Mouse (Mus musculus) intestine, embryonic 15.5 days (tissue): ENCODE results near the gene Rabepk. TPM values are rescaled to one million over a fixed set of nuclear protein-coding genes. Genes with fewer than 3 reads are reported as not detected.
"Not testable (repeated sequence)": the region's sequence is repeated elsewhere in the genome, so short reads cannot be mapped to it uniquely, and the experiment has no call there.

Experiments
- ATAC-seq: fragments of 200-750 bp; cut with Nextera tagmentation; 2 replicates; pipeline ENCODE4 v1.8.0; 2017; ENCODE audit warnings: moderate TSS enrichment, moderate library complexity
- H3K27ac ChIP-seq: fragments of 300-500 bp; sonication (generic); 2 replicates; pipeline ENCODE4 v1.5.1; 2015; ENCODE audit warnings: mild to moderate bottlenecking, inconsistent platforms
- H3K27me3 ChIP-seq: fragments of 300-500 bp; sonication (generic); replicated peaks from 2 replicates; pipeline ENCODE4 v1.6.1; 2015; ENCODE audit warnings: inconsistent platforms
- H3K36me3 ChIP-seq: fragments of 300-500 bp; sonication (generic); 2 replicates; pipeline ENCODE4 v1.6.1; 2015; ENCODE audit warnings: inconsistent platforms
- H3K4me1 ChIP-seq: fragments of 300-500 bp; sonication (generic); replicated peaks from 2 replicates; pipeline ENCODE4 v1.6.1; 2015; ENCODE audit warnings: inconsistent platforms
- H3K4me2 ChIP-seq: fragments of 300-500 bp; sonication (generic); replicated peaks from 2 replicates; pipeline ENCODE4 v1.6.1; 2015; ENCODE audit warnings: mild to moderate bottlenecking, inconsistent platforms
- H3K4me3 ChIP-seq: fragments of 300-500 bp; sonication (generic); replicated peaks from 2 replicates; pipeline ENCODE4 v1.5.1; 2015; ENCODE audit warnings: inconsistent platforms
- H3K9ac ChIP-seq: fragments of 300-500 bp; sonication (generic); 2 replicates; pipeline ENCODE4 v1.6.1; 2015; ENCODE audit warnings: inconsistent platforms
- H3K9me3 ChIP-seq: fragments of 300-500 bp; sonication (generic); 2 replicates; pipeline ENCODE4 v1.6.1; 2016; ENCODE audit warnings: inconsistent platforms
- WGBS: fragments of 180-500 bp; shearing (Covaris S2); methylation state at CpG from one replicate; pipeline ENCODE4 v1.1.7; 2015; 5-methylcytosine and 5-hydroxymethylcytosine counted together
- polyA plus RNA-seq: library from polyadenylated mRNA; unstranded; fragments of >200 nt; fragmentation: Nextera tagmentation; extraction: Ambion mirVana; gene quantifications from 2 replicates; pipeline ENCODE4 v1.2.1, GENCODE M21; 2015

The Rabepk gene
- 40.7 and 45.7 TPM in 2 replicates for polyA plus RNA-seq

GRCm38 (mm10) chr2:34799357-34800256 is at the start of gene Rabepk:
TSS of gene Rabepk (minus strand) at chr2:34799912.
- ATAC-seq: peak; percentile 86
- Histone ChIP-seq H3K9ac (peak within 1 kb of the TSS; percentile 76), H3K27ac (peak within 1 kb of the TSS; percentile 42), H3K36me3 (0 out of 2 replicates have a peak, but pooled peaks cover 2% of the 10 kb centered on the region), H3K4me2 (peak within 1 kb of the TSS; percentile 76), H3K27me3 (no peaks in the 10 kb centered on the region), H3K4me3 (peak within 1 kb of the TSS; percentile 71), H3K9me3 (no peaks in the 10 kb centered on the region), H3K4me1 (peaks cover 11% of the 10 kb centered on the region)
- 2% methylated on average over 44 of the region's 44 CpGs for WGBS

DNA sequence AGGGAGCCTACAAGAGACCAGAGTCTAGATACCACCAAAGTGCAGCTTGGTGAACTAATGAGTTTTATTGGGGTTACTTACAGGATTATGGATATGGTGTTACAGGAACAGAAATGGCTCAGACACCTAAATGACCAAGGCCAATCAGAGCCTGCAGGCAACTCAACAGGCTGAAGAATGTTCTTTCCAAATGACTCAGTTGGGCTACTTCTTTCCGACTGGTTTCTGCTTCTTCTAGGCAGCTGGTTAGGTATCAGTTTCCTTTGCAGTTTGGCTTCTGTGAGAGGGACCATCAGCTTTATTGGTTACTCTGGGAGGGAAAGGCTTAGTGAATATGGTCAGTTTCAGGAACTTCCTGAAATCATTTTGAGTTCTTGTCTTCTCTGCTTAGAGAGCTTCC is 48.0 kb upstream of the Rabepk start:
- H3K27me3 ChIP-seq: no peaks in the 10 kb centered on the region
- no peak for ATAC-seq
- peaks cover 10% of the 10 kb centered on the region; the same call in 1 of the 2 replicates for H3K36me3 ChIP-seq
- H3K27ac ChIP-seq: no peak overlapping the region
- H3K9ac ChIP-seq: no peak overlapping the region
- WGBS: 100% methylated on average over 1 of the region's 1 CpGs
- H3K4me3 ChIP-seq: no peak overlapping the region
- H3K9me3 ChIP-seq: no peaks in the 10 kb centered on the region
- no peak overlapping the region for H3K4me2 ChIP-seq
- no peaks in the 10 kb centered on the region for H3K4me1 ChIP-seq

GRCm38 (mm10) chr2:34843211-34843939 is 43.7 kb upstream of the Rabepk start:
- Histone ChIP-seq H3K4me3 (no peak overlapping the region), H3K27me3 (no peaks in the 10 kb centered on the region), H3K9me3 (no peaks in the 10 kb centered on the region), H3K27ac (no peak overlapping the region), H3K4me2 (no peak overlapping the region), H3K9ac (no peak overlapping the region), H3K36me3 (no peaks in the 10 kb centered on the region), H3K4me1 (no peaks in the 10 kb centered on the region)
- WGBS: 80% methylated on average over 11 of the region's 11 CpGs
- no peak for ATAC-seq

GRCm38 (mm10) chr2:34841706-34842105 is 42.0 kb upstream of the Rabepk start:
- Histone ChIP-seq H3K9ac (no peak overlapping the region), H3K9me3 (no peaks in the 10 kb centered on the region), H3K4me2 (no peak overlapping the region), H3K27me3 (no peaks in the 10 kb centered on the region), H3K36me3 (no peaks in the 10 kb centered on the region), H3K4me1 (no peaks in the 10 kb centered on the region), H3K4me3 (no peak overlapping the region), H3K27ac (no peak overlapping the region)
- WGBS: 91% methylated on average over 8 of the region's 8 CpGs
- no peak for ATAC-seq

- not testable (repeated sequence) for H3K4me2 ChIP-seq, ATAC-seq, H3K9me3 ChIP-seq, H3K36me3 ChIP-seq, H3K27ac ChIP-seq, H3K27me3 ChIP-seq, H3K4me3 ChIP-seq, H3K9ac ChIP-seq, H3K4me1 ChIP-seq
- 83% methylated on average over 5 of the region's 5 CpGs for WGBS
Observed at GRCm38 (mm10) chr2:34840143-34840542, 40.4 kb upstream of the Rabepk start.

DNA sequence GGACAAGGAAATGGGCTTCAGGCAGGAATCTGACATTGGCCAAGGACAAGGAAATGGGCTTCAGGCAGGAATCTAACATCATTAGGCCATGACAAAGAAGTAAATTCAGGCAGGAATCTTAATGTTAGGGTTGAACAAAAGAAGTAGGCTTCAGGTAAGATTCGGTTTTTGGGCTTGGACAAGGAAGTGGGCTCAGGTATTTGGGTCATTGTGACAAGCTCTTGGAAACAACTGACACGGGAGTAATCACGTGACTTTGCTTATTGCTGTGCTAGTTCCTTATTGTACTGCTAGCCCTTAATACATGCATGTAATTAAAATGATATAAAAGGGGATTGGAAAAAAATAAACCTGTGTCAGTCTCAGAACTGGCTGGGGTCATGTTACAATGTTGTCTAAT is 36.0 kb upstream of the Rabepk start:
- ATAC-seq: no peak
- 74% methylated on average over 3 of the region's 3 CpGs for WGBS
- H3K4me3 ChIP-seq: no peak overlapping the region

GRCm38 (mm10) chr2:34833624-34834023 is 33.9 kb upstream of the Rabepk start:
- Histone ChIP-seq H3K9ac (no peak overlapping the region), H3K27me3 (no peaks in the 10 kb centered on the region), H3K27ac (no peak overlapping the region), H3K4me1 (no peaks in the 10 kb centered on the region), H3K4me3 (no peak overlapping the region), H3K4me2 (no peak overlapping the region), H3K9me3 (no peaks in the 10 kb centered on the region), H3K36me3 (no peaks in the 10 kb centered on the region)
- no peak for ATAC-seq
- 89% methylated on average over 17 of the region's 17 CpGs for WGBS

More for the DNA sequence above, 36.0 kb upstream of the Rabepk start:
- Histone ChIP-seq H3K27me3 (no peaks in the 10 kb centered on the region), H3K27ac (no peak overlapping the region), H3K4me2 (no peak overlapping the region), H3K9me3 (no peaks in the 10 kb centered on the region), H3K4me1 (no peaks in the 10 kb centered on the region), H3K9ac (no peak overlapping the region), H3K36me3 (no peaks in the 10 kb centered on the region)

- not testable (repeated sequence) for H3K4me1 ChIP-seq, H3K9me3 ChIP-seq, H3K27ac ChIP-seq, H3K27me3 ChIP-seq, H3K9ac ChIP-seq, ATAC-seq, H3K4me3 ChIP-seq, H3K36me3 ChIP-seq, H3K4me2 ChIP-seq
- 74% methylated on average over 11 of the region's 11 CpGs for WGBS
Observed at GRCm38 (mm10) chr2:34832766-34833457, 33.2 kb upstream of the Rabepk start, which contains the start of gene Gm34653. TSS of gene Gm34653 (plus strand) at chr2:34833007.

GRCm38 (mm10) chr2:34830066-34830465 is 30.4 kb upstream of the Rabepk start:
- H3K4me1 ChIP-seq, H3K4me2 ChIP-seq, H3K27ac ChIP-seq, H3K9me3 ChIP-seq, H3K36me3 ChIP-seq, H3K27me3 ChIP-seq, ATAC-seq, H3K9ac ChIP-seq, H3K4me3 ChIP-seq: not testable (repeated sequence)
- 94% methylated on average over 17 of the region's 17 CpGs for WGBS

DNA sequence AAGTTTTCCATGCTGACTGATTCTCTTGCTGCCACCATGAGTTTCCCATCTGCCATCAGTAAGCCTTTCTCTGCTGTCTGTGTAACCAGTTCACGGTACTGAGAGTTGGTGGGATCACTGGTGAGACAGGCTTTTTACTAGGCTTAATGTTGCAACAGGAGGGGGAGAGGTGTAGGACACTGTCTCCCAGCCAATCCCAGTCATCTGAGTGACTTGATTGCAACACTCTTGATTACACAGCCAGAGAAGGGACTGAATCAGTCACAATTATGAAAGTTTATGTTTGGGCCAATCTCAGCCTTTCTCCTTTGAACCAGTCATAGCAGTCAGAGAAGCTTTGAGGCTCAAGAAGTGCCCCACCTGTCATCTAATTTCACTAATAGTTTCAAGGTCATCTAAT is 28.3 kb upstream of the Rabepk start:
- 81% methylated on average over 1 of the region's 1 CpGs for WGBS
- Histone ChIP-seq H3K9me3 (no peaks in the 10 kb centered on the region), H3K27me3 (no peaks in the 10 kb centered on the region), H3K36me3 (no peaks in the 10 kb centered on the region), H3K9ac (no peak overlapping the region), H3K4me3 (no peak overlapping the region), H3K4me2 (no peak overlapping the region), H3K27ac (no peak overlapping the region), H3K4me1 (peaks cover 6% of the 10 kb centered on the region)
- 0 out of 2 replicates have a peak, but pooled peaks have one; percentile 16 for ATAC-seq

DNA sequence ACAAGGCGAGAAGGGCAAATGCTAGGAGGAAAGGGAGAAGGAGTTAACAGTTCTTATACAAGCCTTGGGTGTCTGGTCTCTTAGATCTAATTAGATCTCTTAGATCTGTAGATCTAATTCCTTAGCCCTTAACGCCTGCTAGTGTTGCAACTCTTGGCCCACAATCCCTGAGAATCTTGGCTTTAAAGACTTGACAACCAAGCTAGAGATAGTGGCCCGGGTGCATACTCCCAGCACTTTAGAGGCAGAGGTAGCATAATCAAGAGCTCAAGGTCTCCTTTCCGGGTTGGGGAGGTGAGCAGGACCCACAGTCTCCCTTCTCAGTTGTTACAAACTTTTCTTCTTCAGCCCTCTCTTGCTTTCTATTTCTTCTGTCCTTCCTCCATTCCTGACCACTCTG is 27.9 kb upstream of the Rabepk start:
- no peak overlapping the region for H3K9ac ChIP-seq
- no peaks in the 10 kb centered on the region for H3K9me3 ChIP-seq
- no peak overlapping the region for H3K4me2 ChIP-seq
- H3K27ac ChIP-seq: no peak overlapping the region
- H3K27me3 ChIP-seq: no peaks in the 10 kb centered on the region
- H3K4me3 ChIP-seq: no peak overlapping the region
- 81% methylated on average over 4 of the region's 4 CpGs for WGBS
- no peak for ATAC-seq
- H3K4me1 ChIP-seq: peaks cover 6% of the 10 kb centered on the region
- no peaks in the 10 kb centered on the region for H3K36me3 ChIP-seq
